Mouse (Mus musculus) liver, embryonic 13.5 days (tissue): ENCODE data around the gene Hes2. TPM values are rescaled to one million over a fixed set of nuclear protein-coding genes. Genes with fewer than 3 reads are reported as not detected.

ENCODE experiments used
- ATAC-seq: fragments of 200-750 bp; cut with Nextera tagmentation; 2 replicates; pipeline ENCODE4 v1.8.0; 2017; ENCODE audit warnings: low read depth, mild to moderate bottlenecking, moderate number of reproducible peaks, moderate library complexity
- DNase-seq: peaks from one replicate; pipeline ENCODE4 v3.0.0; 2022
- H3K27ac ChIP-seq: fragments of 300-500 bp; sonication (generic); 2 replicates; pipeline ENCODE4 v1.5.1; 2015; ENCODE audit warnings: moderate library complexity, mild to moderate bottlenecking, inconsistent platforms
- H3K27me3 ChIP-seq: fragments of 300-500 bp; sonication (generic); 2 replicates; pipeline ENCODE4 v1.6.1; 2015; ENCODE audit warnings: mild to moderate bottlenecking, inconsistent platforms
- H3K36me3 ChIP-seq: fragments of 300-500 bp; sonication (generic); 2 replicates; pipeline ENCODE4 v1.6.1; 2015; ENCODE audit warnings: mild to moderate bottlenecking, inconsistent platforms
- H3K4me1 ChIP-seq: fragments of 300-500 bp; sonication (generic); replicated peaks from 2 replicates; pipeline ENCODE4 v1.6.1; 2015; ENCODE audit warnings: inconsistent platforms
- H3K4me2 ChIP-seq: fragments of 300-500 bp; sonication (generic); 2 replicates; pipeline ENCODE4 v1.6.1; 2015; ENCODE audit warnings: inconsistent platforms, mild to moderate bottlenecking, moderate library complexity
- H3K4me3 ChIP-seq: fragments of 300-500 bp; sonication (generic); replicated peaks from 2 replicates; pipeline ENCODE4 v1.5.1; 2015; ENCODE audit warnings: mild to moderate bottlenecking, inconsistent platforms
- H3K9ac ChIP-seq: fragments of 300-500 bp; sonication (generic); 2 replicates; pipeline ENCODE4 v1.6.1; 2015; ENCODE audit warnings: mild to moderate bottlenecking, inconsistent platforms
- H3K9me3 ChIP-seq: fragments of 300-500 bp; sonication (generic); replicated peaks from 2 replicates; pipeline ENCODE4 v1.6.1; 2016; ENCODE audit warnings: inconsistent platforms
- WGBS: fragments of 180-500 bp; shearing (Covaris S2); methylation state at CpG from one replicate; pipeline ENCODE4 v1.1.7; 2015; ENCODE audit not compliant: insufficient replicate concordance; 5-methylcytosine and 5-hydroxymethylcytosine counted together
- polyA plus RNA-seq: library from polyadenylated mRNA; unstranded; fragments of >200 nt; fragmentation: Nextera tagmentation; extraction: Ambion mirVana; gene quantifications from 2 replicates; pipeline ENCODE4 v1.2.1, GENCODE M21; 2015

Hes2 gene
- polyA plus RNA-seq, 1 experiment from 2014 or later, result not detected

GRCm38 (mm10) chr4:152168052-152168451 lies 9.4 kb downstream of the Hes2 start:
- peaks cover 33% of the 10 kb centered on the region for H3K27me3 ChIP-seq
- H3K9ac ChIP-seq, result no peak overlapping the region
- H3K4me3 ChIP-seq, result no peak overlapping the region
- DNase-seq (no peak), ATAC-seq (no peak)
- WGBS, result 62% methylated on average over 8 of the region's 8 CpGs
- H3K36me3 ChIP-seq, result no peaks in the 10 kb centered on the region
- no peak overlapping the region for H3K27ac ChIP-seq
- H3K4me2 ChIP-seq, result no peak overlapping the region
- H3K4me1 ChIP-seq, result no peaks in the 10 kb centered on the region
- no peaks in the 10 kb centered on the region for H3K9me3 ChIP-seq

DNA sequence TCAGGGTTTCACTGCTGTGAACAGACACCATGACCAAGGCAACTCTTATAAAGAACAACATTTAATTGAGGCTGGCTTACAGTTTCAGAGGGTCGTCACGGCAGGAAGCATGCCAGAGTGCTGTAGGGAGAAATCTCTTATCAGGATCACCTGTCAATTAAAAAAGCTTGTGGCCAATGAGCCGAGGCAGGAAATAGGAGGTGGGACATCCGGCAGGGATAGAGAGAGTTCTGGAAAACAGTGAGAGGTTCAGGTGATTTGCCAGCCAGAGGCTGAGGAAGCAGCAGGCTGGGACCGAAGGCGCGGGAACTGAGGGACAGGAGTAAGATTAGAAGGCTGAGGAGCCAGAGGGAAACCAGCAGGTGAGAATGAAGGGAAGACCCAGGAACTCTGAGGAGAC lies 10.4 kb downstream of the Hes2 start:
- WGBS, result 62% methylated on average over 7 of the region's 7 CpGs

GRCm38 (mm10) chr4:152170286-152170685 lies 11.6 kb downstream of the Hes2 start:
- H3K36me3 ChIP-seq, result no peaks in the 10 kb centered on the region
- H3K9me3 ChIP-seq, result no peaks in the 10 kb centered on the region
- ATAC-seq (no peak), DNase-seq (no peak)
- H3K27me3 ChIP-seq, result peaks cover 22% of the 10 kb centered on the region
- no peak overlapping the region for H3K4me2 ChIP-seq
- no peak overlapping the region for H3K27ac ChIP-seq
- no peaks in the 10 kb centered on the region; the same call in 1 of the 2 replicates for H3K4me1 ChIP-seq
- 71% methylated on average over 10 of the region's 10 CpGs for WGBS
- H3K9ac ChIP-seq, result no peak overlapping the region
- no peak overlapping the region for H3K4me3 ChIP-seq

More for the DNA sequence above, 10.4 kb downstream of the Hes2 start:
- H3K9me3 ChIP-seq, result no peaks in the 10 kb centered on the region
- H3K27ac ChIP-seq, result no peak overlapping the region
- H3K27me3 ChIP-seq, result peaks cover 27% of the 10 kb centered on the region
- DNase-seq (no peak), ATAC-seq (no peak)
- H3K4me3 ChIP-seq, result no peak overlapping the region
- H3K9ac ChIP-seq, result no peak overlapping the region
- H3K4me1 ChIP-seq, result no peaks in the 10 kb centered on the region
- no peaks in the 10 kb centered on the region for H3K36me3 ChIP-seq
- H3K4me2 ChIP-seq, result no peak overlapping the region

DNA sequence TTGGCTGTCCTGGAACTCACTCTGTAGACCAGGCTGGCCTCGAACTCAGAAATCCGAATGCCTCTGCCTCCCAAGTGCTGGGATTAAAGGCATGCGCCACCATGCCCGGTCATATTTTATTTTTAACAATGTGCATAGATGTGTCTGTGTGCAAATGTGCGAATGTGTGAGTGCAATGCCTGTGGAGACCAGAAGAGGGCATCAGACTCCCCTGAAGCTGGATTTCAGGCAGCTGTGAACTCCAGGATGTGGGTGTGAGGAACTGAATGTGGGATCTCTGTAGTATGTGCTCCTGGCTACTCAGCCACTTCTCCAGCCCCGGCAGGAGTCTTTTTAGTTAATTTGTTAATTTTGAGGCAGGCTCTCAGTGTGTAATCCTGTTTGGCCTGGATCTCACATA lies 12.9 kb downstream of the Hes2 start:
- Histone ChIP-seq H3K27ac (no peak overlapping the region), H3K4me2 (no peak overlapping the region), H3K9me3 (no peaks in the 10 kb centered on the region), H3K27me3 (peaks cover 22% of the 10 kb centered on the region; the same call in 1 of the 2 replicates), H3K9ac (no peak overlapping the region), H3K4me3 (no peak overlapping the region), H3K36me3 (no peaks in the 10 kb centered on the region), H3K4me1 (peaks cover under 1% of the 10 kb centered on the region; the same call in 1 of the 2 replicates)
- no peak for DNase-seq
- 67% methylated on average over 6 of the region's 6 CpGs for WGBS
- ATAC-seq, result no peak

GRCm38 (mm10) chr4:152173041-152173440 lies 14.4 kb downstream of the Hes2 start:
- WGBS, result 0% methylated on average over 5 of the region's 5 CpGs
- DNase-seq (peak; percentile 63), ATAC-seq (no peak)
- Histone ChIP-seq H3K4me3 (no peak overlapping the region), H3K27me3 (peaks cover 22% of the 10 kb centered on the region; the same call in 1 of the 2 replicates), H3K9me3 (no peaks in the 10 kb centered on the region), H3K9ac (no peak overlapping the region), H3K4me1 (peaks cover 11% of the 10 kb centered on the region), H3K4me2 (no peak overlapping the region), H3K36me3 (no peaks in the 10 kb centered on the region), H3K27ac (no peak overlapping the region)

DNA sequence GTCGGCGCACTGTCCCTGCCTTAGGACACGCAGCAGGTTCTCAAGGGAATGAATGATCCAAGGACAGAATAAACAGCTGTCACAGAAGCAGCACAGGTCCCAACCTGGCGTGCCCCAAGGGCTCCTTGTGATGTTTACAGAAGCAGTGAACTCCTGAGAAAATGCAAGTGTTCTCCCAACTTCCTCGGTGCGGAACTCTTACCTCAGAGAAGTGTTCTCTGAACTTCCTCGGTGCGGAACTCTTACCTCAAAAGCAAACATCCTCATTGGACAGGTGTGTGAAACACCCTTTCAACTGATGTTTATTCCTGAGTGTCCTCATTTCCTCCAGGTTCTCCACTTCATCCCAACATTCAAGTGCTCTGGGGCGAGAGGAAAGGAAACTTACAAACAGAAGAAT lies 15.3 kb downstream of the Hes2 start:
- WGBS, result 71% methylated on average over 9 of the region's 9 CpGs
- no peak for ATAC-seq

GRCm38 (mm10) chr4:152176638-152177037 lies 18.0 kb downstream of the Hes2 start:
- WGBS, result 32% methylated on average over 3 of the region's 3 CpGs
- Histone ChIP-seq H3K27me3 (peaks cover 22% of the 10 kb centered on the region), H3K4me3 (no peak overlapping the region), H3K4me2 (peak overlapping the region; percentile 95), H3K9ac (no peak overlapping the region), H3K9me3 (no peaks in the 10 kb centered on the region), H3K4me1 (peaks cover 40% of the 10 kb centered on the region), H3K36me3 (no peaks in the 10 kb centered on the region), H3K27ac (peak overlapping the region; percentile 74; the same call in 1 of the 2 replicates)
- ATAC-seq, result no peak
- no peak for DNase-seq

More for the DNA sequence above, 15.3 kb downstream of the Hes2 start:
- DNase-seq, result no peak
- Histone ChIP-seq H3K27me3 (peaks cover 30% of the 10 kb centered on the region), H3K4me3 (no peak overlapping the region), H3K36me3 (no peaks in the 10 kb centered on the region), H3K9me3 (no peaks in the 10 kb centered on the region), H3K4me1 (peaks cover 19% of the 10 kb centered on the region), H3K9ac (no peak overlapping the region), H3K27ac (no peak overlapping the region), H3K4me2 (no peak overlapping the region)

GRCm38 (mm10) chr4:152177174-152177536 lies 18.5 kb downstream of the Hes2 start:
- peak overlapping the region; percentile 95 for H3K4me2 ChIP-seq
- ATAC-seq (no peak), DNase-seq (no peak)
- peaks cover 40% of the 10 kb centered on the region for H3K4me1 ChIP-seq
- peak overlapping the region; percentile 87 for H3K9ac ChIP-seq
- WGBS, result 39% methylated on average over 6 of the region's 6 CpGs
- H3K36me3 ChIP-seq, result no peaks in the 10 kb centered on the region
- peak overlapping the region; percentile 77 for H3K4me3 ChIP-seq
- H3K27me3 ChIP-seq, result peaks cover 22% of the 10 kb centered on the region
- H3K9me3 ChIP-seq, result no peaks in the 10 kb centered on the region
- H3K27ac ChIP-seq, result peak overlapping the region; percentile 74

DNA sequence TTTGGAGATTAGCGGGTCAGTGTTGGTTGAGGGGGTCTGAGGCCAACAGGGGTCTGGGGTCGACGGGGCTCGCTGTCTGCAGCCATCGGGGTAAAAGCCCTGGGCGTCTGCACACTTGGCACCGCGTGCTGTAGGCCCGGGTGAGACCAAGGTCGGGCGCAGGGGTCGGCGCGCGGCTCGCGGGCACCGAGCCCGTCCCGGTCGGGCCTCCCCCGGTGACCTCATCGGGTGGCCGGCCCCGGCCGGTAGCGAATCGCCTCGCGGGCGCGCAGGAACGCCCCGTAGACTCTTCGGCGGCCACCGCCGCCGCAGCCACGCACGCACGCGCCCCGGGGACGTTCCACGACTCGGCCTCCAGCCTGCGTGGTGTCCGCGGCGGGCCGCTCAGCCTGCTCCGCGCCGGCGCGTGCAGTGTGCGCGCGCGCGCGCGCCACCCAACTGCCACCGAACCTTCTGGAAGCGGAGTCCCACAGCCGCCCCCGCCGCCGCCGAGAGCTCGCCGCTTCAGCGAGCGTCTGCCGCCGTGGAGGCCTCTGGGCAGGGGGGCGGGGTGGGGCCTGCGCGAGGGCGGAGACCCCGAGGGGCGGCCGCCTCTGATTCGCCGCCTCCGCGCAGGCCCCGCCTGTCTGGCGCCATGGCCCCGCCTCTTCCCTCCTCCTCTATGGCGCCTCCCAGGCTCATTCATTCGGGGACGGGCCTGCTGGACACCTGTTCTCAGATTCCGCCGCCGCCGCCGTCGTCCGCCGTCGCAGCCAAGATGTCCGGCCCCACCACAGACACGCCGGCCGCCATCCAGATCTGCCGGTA lies 19.1 kb downstream of the Hes2 start, which contains the start of gene Acot7:
Acot7 (plus strand) TSS at position 598 of the 807 bp plus-strand sequence.
- Histone ChIP-seq H3K9me3 (no peaks in the 10 kb centered on the region), H3K4me2 (peak within 1 kb of the TSS; percentile 95), H3K4me3 (peak within 1 kb of the TSS; percentile 77), H3K9ac (peak within 1 kb of the TSS; percentile 87), H3K27me3 (peaks cover 18% of the 10 kb centered on the region), H3K36me3 (no peaks in the 10 kb centered on the region), H3K4me1 (peaks cover 40% of the 10 kb centered on the region), H3K27ac (peak within 1 kb of the TSS; percentile 74)
- DNase-seq (peak; percentile 87), ATAC-seq (peak; percentile 94)
- WGBS, result under 1% methylated on average over 101 of the region's 108 CpGs

- no peaks in the 10 kb centered on the region for H3K9me3 ChIP-seq
- 1% methylated on average over 35 of the region's 35 CpGs for WGBS
- ATAC-seq (peak; percentile 39), DNase-seq (no peak)
- peak overlapping the region; percentile 77 for H3K4me3 ChIP-seq
- no peaks in the 10 kb centered on the region for H3K36me3 ChIP-seq
- H3K27ac ChIP-seq, result no peak overlapping the region
- peak overlapping the region; percentile 74 for H3K9ac ChIP-seq
- H3K4me1 ChIP-seq, result peaks cover 40% of the 10 kb centered on the region
- H3K27me3 ChIP-seq, result peaks cover 17% of the 10 kb centered on the region
- peak overlapping the region; percentile 95 for H3K4me2 ChIP-seq
Observed at GRCm38 (mm10) chr4:152178344-152178864, 19.7 kb downstream of the Hes2 start.

DNA sequence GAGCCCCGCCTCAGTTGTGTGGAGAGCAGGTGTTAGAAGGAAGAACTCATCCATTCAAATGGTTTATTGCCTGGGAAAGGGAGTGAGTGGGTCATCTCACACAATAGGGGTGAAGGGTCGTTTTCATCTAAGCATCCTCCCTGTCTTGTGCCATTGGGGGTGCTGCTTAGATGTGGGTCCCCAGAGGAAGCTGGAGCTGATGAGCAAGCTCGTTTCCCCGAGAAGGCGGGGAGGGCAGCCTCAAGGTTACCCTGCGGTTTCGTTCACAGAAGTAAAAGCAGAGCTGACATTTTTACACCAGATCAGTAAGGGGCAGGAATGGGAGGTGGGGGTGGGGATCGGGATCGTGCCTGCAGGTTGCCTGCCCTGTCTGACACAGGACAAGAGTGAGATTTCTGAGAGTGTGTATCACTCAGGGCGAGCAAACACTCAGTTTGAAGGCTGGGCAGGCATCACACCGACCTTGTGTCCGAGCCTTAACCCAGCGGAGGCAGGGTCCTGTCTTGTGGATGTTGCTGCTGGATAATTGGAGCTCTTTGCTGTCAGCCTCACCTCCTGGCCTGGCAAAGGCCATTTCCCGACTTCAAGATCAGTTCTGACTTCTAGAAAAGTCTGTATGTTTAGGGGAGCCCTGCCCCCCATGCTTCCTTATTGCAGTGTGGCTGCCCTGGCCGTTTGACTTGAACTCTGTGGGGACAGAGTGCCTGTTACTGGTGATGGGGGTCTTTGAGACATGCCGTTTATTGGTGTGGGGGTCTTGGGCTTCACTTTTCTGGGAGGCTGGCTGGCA lies 20.4 kb downstream of the Hes2 start:
- Histone ChIP-seq H3K4me1 (peaks cover 40% of the 10 kb centered on the region), H3K4me2 (peak overlapping the region; percentile 95), H3K27ac (no peak overlapping the region), H3K9me3 (no peaks in the 10 kb centered on the region), H3K9ac (peak overlapping the region; percentile 74), H3K4me3 (peak overlapping the region; percentile 77), H3K36me3 (no peaks in the 10 kb centered on the region), H3K27me3 (peaks cover 17% of the 10 kb centered on the region)
- DNase-seq (no peak), ATAC-seq (no peak)
- 17% methylated on average over 16 of the region's 16 CpGs for WGBS
